Mouse (Mus musculus): ENCODE measurements at regions not wholly inside any gene's neighbourhood (a gene's known extent, or its start where the extent isn't known, plus 50 kb on each side); places are given as distances from the start of the nearest gene placed in this dataset.

- no peak for DNase-seq
Observed at GRCm38 (mm10) chr15:56604266-56604665, 873.2 kb downstream of the Slc22a22 start.

- no peak for DNase-seq
Observed at GRCm38 (mm10) chr15:56592656-56593055, 884.8 kb downstream of the Slc22a22 start.

GRCm38 (mm10) chr15:56580745-56581515, 896.5 kb downstream of the Slc22a22 start:
- no peak for DNase-seq

DNA sequence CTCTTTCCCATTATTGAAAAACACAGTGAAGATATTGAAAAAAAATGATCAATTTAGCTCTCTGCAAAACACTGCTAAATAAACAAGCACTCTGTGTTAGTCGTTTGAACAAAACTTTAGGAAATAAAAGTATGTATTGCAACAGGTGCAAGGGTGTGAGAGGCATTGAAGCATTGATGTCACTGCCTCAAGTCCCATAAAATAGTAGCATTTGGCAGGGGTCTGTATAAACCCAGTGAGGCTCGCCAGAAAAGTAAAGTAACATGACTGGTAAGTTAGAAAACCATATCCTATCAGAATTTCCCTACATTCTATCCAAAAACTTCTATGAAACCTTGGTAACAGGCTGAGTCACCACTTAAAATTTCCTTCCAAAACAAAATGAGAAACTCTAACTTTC, 914.2 kb downstream of the Slc22a22 start:
- DNase-seq = no peak

GRCm38 (mm10) chr15:56562785-56563184, 914.6 kb downstream of the Slc22a22 start:
- DNase-seq = no peak

- DNase-seq = no peak
Observed at GRCm38 (mm10) chr15:56562143-56562542, 915.3 kb downstream of the Slc22a22 start.

GRCm38 (mm10) chr15:56554386-56554785, 923.0 kb downstream of the Slc22a22 start:
- no peak for DNase-seq

- DNase-seq = no peak
Observed at GRCm38 (mm10) chr15:56553851-56554250, 923.6 kb downstream of the Slc22a22 start.

DNA sequence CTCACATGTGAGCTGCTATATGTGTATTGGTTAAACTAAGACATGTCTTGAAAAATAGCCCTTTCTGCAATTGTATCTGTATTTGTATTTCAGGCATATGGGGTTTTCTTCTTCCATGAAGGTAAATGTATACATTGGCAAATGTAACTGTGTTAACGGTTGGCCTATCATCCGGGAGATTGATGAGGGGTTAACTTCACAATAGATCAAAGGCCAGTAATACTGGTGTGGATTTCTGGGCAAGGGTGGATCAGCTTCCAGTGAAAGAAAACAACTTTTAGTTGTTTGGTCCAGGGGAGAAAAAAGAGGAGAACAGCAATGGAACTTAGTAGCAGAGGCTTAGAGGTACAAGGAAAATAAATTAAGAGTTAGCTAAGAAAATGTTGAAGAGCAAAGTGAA, 945.9 kb downstream of the Slc22a22 start:
- DNase-seq = no peak

DNA sequence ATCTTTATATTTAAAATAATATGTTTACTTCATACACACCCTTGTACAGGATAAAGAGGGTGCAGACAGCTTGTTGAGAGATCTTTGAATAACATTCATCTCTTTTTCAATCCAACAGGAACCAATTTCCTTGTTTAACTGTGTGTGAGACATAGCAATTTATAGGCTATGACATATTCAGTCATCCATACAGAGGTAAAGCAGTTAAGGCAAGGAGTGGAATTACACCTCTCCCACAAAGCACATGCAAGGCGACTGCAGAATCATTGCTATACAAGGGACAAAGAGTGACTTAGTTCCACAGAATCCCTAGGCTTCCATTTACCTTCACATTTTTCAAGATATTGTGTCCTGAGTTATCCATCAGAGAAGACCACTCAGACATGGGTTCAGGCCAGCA, 959.0 kb downstream of the Slc22a22 start:
- no peak for DNase-seq

- no peak for DNase-seq
Observed at GRCm38 (mm10) chr15:56516095-56516494, 961.3 kb downstream of the Slc22a22 start.

DNA sequence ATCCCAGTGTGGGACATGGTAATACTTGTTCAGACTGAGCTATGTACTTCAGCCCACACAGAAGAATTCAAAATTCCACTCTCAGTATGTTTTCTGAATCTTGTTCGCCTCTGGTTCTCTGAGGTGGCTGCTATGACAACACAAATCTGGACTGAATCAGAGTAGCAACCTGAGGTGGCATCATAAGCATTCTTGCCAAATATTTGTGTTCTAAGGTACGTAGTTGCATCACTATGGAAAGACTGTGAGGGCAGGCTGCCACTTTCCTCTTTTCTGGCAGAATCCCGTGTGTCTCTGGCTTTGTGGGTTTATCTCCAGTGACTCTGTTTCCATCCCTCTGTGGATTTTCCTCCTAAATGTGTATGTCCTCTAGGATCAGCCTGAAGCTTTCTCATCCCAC, 978.7 kb downstream of the Slc22a22 start:
- no peak for DNase-seq

GRCm38 (mm10) chr15:56497757-56498156, 979.7 kb downstream of the Slc22a22 start:
- DNase-seq = no peak

GRCm38 (mm10) chr15:56496355-56496754, 981.1 kb downstream of the Slc22a22 start:
- no peak for DNase-seq

- DNase-seq = no peak
Observed at GRCm38 (mm10) chr15:56485931-56486330, 991.5 kb downstream of the Slc22a22 start.

DNA sequence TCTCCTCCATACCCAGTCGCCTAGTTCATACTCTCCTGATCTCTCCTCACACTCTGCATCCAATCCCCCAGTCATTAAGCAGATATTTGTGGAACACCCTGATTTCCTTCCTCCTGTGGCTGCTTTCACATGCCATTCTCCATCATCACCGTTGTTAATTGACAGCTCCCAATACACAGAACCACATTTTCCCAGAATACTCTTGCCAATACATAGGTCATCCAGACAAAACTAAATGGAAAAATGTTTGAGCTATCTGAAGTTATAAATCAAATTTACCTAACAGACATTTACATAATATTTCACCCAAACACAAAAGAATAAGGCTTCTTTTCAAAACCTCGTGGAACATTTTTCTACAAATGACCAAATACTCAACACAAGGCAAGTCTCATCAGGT, 992.7 kb downstream of the Slc22a22 start:
- DNase-seq = no peak

DNA sequence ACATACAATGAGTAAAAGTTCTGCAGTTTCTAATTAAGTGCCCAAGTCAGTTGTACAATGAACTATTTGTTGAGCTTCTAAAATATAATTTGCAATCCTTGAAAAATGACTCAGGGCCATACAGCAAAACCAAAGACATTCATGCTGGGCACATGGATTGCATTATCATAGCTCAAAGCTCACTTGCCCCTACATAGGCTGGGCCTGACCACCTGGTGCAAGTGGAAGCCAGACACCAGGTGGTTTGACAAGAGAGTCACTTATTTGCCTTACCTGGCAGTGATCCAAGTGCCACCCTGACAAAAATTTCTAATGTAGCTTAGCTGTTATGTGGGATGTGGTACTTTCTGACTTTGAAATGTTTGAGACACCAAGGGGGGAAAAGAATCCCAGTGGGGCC, 997.7 kb downstream of the Slc22a22 start:
- DNase-seq = no peak

DNA sequence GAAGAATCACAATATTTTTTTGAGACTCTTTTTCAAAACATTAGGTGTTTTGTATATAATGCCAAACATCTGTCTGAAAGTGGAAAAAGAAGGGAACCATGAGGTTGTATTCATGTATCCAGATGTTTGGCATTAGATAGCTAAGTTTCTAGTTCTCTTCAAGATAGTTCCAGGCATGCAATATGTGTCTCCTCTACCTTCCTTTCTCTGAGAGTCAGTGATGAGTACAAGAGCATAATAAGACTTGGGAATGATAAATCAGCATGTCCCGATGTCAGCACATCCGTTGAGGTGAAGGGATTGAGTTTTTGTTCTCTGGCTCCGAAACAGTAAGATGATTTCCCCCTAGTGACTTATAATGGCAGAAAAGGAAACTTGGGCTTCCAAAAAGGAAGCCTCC, 998.4 kb downstream of the Slc22a22 start:
- DNase-seq = peak; percentile 3

- no peak for DNase-seq
Observed at GRCm38 (mm10) chr15:56473679-56474078, 1003.7 kb downstream of the Slc22a22 start.

- no peak for DNase-seq
Observed at GRCm38 (mm10) chr15:56451881-56452280, 1025.5 kb downstream of the Slc22a22 start.

GRCm38 (mm10) chr15:56448015-56448645, 1029.3 kb downstream of the Slc22a22 start:
- no peak for DNase-seq

DNA sequence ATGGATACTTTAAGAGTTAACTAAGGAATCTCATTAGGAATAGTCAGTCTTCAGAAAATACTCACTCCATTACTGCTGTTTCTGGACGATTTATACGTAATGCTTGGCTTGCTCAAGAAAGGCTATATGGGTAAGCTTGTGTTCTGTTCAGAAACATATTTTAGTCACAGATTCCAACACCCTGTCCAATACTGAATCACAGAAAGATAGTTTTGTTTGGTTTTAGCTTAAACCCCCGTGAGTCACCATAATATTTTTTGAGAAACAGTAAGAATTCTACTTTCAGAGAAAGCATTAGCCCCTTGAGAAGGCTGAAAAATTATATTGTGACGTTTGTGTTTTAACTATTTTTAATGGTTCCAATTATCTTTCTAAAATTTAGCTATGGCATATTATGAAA, 1037.3 kb downstream of the Slc22a22 start:
- no peak for DNase-seq

DNA sequence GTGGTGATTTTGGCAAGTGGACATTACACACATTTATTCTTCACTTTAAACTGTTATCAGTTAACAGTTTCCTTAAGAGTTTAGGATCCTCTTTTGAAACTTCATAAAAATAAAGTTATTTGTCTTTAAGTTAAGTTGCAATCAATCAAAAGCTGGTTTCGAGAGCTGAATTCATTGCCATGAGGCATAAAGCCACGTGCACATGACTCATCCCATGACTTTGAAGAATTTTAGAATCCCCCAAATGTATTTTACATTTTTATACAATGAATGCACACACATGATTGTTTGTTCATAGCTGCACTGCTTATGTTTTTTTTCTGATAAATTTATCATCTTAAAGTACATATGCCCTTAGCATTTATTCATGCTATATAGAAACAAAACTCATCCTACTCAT, 1039.1 kb downstream of the Slc22a22 start:
- DNase-seq = no peak

GRCm38 (mm10) chr15:56436131-56436530, 1041.3 kb downstream of the Slc22a22 start:
- DNase-seq = no peak

- DNase-seq = no peak
Observed at GRCm38 (mm10) chr15:56425986-56426385, 1051.4 kb downstream of the Slc22a22 start.

All from kidney, postnatal 14 days (tissue).